Mouse (Mus musculus) heart, adult 18-20 months (tissue): ENCODE measurements at regions not wholly inside any gene's neighbourhood (a gene's known extent, or its start where the extent isn't known, plus 50 kb on each side); places are given as distances from the start of the nearest gene placed in this dataset.

Experiments
- DNase-seq, 2 experiments: peaks; one replicate each; pipeline ENCODE4 v3.0.0; 2021 to 2022; ENCODE audit warnings: mixed read lengths in 1 of 2

DNA sequence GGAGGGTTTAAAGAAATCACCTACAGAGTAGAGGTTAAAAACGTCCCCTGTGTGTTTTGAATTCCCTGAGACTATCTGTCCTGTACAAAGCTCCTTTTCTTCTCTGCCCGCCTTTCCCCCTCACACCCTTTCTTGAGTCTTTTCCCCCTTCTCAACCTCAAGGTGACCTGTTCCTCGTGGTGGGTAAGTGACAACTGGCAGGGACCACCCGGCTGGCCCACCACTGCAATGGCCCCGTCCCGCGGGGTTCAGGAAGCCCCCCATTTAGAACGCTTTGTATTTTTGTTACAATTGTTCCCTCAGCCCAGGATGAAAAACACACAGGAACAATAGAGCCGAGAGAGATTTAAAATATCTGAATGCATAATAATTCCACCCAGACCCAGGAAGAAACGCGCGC, 272.9 kb upstream of the Sox2 start:
- DNase-seq = no peak

DNA sequence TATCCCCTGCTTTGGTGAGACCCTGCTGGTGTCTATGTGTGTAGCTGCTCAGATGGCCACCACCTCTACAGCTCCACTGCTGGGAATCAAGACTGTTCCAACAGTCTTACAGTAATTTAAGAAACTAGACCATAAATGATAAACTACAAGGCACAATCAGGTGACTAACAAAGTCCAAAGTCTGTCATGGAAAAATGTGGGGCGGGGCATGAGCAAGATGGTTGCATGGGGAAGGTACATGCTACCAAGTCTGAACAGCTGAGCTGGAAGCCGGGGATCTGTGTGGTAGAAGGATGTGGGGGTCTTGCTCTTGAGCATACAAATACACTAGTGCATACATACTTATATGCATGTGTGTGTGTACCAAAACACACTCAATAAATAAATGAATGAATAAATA, 278.8 kb upstream of the Sox2 start:
- no peak for DNase-seq

- DNase-seq = no peak
Measured at GRCm38 (mm10) chr3:34338100-34338499, 257.0 kb upstream of the Dnajc19 start.

GRCm38 (mm10) chr3:34333555-34333954, 252.4 kb upstream of the Dnajc19 start:
- no peak for DNase-seq

DNA sequence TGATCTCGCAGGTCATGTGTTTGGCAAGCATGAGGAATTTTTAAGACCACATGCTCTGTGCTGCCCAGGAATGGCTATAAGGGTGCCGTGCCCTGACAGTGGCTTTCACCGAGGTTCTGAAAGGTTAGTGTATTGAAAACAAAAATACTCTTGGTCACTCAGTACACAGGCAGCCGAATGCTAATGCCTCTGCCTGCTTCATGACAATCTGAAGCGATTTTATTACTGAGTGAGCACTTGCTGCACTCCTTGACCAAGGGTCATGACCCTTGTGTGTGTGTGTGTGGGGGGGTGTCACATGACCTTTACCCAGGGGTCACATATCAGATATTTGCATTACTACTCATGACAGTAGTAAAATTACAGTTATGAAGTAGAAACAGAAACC, 250.8 kb upstream of the Dnajc19 start:
- no peak for DNase-seq

DNA sequence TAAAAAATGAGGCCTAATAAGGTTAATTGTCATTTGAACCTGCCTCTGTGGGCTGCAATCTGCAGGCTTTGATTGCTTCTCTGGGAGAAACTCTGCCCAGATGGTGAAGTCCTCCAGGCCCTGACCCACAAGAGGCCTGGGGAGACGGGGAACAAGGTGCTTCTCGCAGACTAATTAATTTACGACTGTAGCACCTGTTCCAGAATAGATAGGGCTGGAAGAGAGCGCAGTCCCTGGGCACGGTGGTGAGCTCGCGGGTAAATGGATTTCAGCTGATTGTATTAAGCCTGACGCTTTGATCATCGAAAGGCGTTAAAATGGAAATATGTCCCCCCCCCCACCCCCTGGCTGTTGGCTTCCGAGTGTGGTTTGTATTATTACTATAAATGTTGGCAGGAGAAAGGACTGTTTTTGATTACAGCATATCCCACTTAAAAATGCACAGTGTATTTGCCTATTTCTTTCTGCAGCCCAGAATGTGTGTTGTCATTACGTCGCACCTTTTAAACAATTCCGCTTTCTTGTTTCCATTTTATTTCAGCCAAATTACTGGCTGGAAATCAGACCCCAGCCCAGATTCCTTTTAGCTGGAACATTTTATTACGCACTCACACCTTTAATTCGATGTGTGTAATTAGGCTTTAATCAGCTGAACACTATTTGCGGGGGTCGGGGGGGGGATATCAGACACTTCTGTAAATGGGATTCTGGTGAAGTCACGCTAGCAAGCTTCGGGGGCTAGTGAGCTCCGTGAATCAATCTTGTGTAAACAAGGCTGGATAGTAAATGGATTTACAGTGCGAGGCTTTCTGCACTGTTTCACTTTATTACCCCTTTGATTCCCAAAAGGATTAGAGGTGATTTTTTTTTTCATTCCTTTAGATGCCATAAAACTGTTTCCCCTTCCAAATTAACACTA, 250.1 kb upstream of the Dnajc19 start:
- DNase-seq = no peak

DNA sequence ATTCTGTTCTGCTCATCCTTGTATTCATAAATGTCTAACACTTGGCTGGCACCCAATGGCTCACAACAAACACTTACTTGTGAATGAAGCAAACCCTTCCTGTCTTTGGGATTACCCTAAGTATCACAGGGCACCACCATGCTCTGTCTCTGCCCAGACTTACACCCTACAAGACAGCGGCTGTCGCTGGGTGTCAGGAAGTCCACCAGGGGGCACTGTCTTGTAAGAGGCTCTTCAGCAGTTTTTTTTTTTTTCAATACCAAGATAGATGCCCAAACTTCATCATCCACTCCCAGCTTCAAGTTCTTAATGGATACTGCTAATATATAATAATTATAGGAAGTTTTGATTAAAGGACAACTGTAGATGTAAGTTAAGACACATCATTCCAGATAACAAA, 247.7 kb upstream of the Dnajc19 start:
- peak in 1 of 2 experiments; percentile 4 for DNase-seq

DNA sequence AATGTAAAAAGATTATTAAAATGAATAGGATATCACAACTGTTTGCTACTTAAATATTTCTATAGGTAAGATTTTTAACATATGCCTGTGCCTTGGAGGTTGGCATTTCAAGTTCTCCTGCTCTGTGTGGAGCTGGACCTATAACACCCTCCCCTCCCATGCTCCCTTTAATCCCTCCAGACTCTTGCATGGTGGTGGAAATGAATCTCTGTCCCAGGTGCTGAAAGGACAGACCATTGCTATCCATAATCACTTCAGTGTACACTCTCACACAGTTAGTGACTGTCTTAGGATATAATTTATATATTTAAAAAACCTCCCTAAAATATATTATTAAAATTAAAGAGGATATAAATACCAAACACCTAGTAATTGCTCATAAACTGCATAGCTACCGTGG, 244.5 kb upstream of the Dnajc19 start:
- DNase-seq = no peak

DNA sequence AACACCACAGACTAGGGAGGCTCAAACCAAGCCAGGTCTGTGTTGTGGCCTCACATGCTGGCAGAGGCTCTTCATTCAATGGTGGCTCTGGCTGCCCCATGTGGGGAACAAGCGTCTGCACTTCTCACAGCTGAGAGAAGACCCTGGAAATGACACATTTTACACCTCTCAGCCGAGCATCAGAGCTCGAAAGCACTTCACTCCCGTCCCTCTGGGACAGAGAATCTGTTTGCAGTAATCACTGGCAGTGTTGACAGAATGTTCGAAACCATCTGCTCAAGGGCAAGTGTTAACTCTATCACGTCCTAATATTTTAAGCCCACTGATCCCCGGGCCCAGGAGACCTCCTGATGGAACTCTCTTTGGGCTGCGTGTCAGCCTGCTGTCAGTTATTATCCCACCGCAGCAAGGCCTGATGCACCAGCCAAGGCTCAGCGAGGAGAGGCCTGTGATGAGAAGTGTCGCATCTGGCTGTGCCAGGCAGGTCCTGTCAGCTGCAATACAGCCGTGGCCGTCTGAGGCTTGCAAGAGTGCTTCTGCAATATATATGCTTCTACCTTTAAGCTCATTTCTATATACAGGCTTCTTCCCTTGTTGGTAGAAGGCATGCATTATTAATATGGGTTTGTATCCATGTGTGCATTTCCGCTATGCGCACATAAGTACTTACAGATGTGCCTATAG, 241.5 kb upstream of the Dnajc19 start:
- no peak for DNase-seq

GRCm38 (mm10) chr3:34314798-34315197, 233.7 kb upstream of the Dnajc19 start:
- no peak for DNase-seq

- DNase-seq = no peak
Measured at GRCm38 (mm10) chr3:34314393-34314792, 233.3 kb upstream of the Dnajc19 start.

DNA sequence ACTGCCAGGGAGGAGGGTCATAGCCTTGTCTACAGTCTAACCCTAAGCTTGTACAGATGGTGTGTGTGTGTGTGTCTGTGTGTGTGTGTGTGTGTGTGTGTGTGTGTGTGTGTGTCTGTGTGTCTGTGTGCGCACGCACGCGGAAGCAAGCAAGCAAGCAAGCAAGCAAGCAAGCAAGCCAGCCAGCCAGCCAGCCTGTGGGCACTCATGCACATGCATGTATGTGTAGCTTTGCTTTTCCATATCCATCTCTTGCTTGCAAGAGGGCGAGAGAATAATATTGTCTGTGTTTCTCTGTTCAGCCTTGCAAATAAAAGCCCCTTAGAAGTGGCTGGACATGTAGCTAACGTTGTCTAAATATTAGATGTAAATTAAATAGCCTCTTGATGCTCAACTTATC, 230.8 kb upstream of the Dnajc19 start:
- DNase-seq = no peak

DNA sequence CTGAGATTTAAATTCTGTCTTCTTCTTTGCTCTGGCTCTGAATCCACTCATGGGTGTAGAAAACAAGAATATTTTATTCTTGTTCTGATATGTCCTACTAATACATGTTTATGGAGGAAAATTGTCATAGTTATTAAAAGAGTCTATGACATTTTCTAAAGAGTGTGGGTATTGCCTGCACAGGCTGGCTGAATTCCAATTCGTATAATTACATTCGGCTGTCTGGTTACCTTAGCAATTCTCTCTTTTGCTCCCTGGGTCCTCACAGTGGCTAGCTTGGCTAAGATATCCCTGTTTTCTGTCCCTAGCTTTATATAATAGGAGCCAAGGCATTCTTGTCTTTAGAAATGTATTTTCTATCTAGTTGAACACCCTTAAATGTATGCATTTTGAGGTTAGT, 218.5 kb upstream of the Dnajc19 start:
- DNase-seq = no peak

- no peak for DNase-seq
Measured at GRCm38 (mm10) chr3:34287836-34288235, 206.7 kb upstream of the Dnajc19 start.

- no peak for DNase-seq
Measured at GRCm38 (mm10) chr3:34270154-34270553, 189.0 kb upstream of the Dnajc19 start.

- no peak for DNase-seq
Measured at GRCm38 (mm10) chr3:34266462-34266861, 185.3 kb upstream of the Dnajc19 start.

GRCm38 (mm10) chr3:34264811-34265210, 183.7 kb upstream of the Dnajc19 start:
- DNase-seq = no peak

DNA sequence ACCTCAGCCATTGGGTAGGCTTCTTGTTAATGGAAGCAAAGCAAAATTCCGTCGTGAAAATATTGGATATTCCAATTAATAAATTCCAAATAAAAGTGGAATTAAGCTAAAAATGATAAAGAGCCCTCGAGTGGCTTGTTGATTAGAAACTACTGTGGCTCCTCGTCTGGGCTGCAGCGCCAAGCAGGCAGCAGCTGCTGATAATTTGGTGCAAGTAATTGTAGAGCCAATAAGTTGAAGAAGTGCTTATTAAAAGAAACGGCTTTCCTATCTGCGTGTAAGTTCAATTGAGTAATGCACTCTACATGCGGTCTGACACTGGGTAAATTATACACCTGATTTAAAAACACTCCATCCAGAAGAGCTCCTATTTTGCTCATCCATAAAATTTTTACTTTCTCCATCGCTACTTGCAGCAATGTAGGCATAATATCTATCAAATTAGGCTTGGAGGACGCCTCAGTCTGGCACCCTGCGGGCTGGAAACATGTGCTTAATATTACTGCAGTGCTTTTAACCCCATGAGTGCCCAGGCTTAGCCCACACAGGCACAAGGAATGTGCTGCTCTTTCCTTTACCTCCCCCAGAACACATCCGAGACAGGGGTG, 171.7 kb upstream of the Dnajc19 start:
- no peak for DNase-seq

GRCm38 (mm10) chr3:34242126-34242525, 161.0 kb upstream of the Dnajc19 start:
- DNase-seq = no peak

DNA sequence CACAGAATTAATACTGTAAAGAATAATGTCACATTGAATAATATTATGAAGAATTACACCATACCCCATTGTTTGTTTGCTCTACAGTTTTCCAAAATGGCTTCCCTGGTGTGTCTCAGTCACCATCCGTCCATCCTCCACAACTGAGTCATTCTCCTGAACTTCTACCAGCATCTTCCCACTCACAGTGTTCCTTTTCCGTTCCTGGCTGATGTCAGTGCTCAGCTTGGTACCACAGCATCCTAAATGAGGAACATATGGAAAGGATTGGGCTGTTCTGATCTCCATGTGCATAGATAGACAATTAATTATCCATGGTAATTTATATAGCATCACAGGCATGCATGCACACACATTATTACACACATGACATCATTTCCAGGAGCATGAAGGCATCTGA, 158.9 kb upstream of the Dnajc19 start:
- DNase-seq = no peak

DNA sequence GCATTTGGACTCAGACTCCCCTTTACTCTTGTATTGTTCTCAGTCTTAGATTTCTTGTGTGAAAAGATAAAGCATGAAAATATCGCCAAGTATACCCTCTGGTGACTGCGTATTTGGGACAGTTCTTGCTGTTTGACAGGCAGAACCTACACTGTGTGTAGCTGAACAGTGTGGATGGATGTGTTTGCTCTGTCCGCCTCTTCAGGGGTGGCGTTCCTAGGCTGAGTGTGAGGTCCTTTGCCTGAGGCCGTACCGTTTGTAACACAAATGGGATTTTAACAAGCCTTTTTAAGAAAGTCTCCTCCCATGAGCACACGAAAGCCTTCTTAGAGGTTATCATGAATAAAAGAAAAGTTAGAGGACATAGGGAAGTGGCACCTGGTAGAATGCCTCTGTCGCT, 153.3 kb upstream of the Dnajc19 start:
- DNase-seq = no peak

DNA sequence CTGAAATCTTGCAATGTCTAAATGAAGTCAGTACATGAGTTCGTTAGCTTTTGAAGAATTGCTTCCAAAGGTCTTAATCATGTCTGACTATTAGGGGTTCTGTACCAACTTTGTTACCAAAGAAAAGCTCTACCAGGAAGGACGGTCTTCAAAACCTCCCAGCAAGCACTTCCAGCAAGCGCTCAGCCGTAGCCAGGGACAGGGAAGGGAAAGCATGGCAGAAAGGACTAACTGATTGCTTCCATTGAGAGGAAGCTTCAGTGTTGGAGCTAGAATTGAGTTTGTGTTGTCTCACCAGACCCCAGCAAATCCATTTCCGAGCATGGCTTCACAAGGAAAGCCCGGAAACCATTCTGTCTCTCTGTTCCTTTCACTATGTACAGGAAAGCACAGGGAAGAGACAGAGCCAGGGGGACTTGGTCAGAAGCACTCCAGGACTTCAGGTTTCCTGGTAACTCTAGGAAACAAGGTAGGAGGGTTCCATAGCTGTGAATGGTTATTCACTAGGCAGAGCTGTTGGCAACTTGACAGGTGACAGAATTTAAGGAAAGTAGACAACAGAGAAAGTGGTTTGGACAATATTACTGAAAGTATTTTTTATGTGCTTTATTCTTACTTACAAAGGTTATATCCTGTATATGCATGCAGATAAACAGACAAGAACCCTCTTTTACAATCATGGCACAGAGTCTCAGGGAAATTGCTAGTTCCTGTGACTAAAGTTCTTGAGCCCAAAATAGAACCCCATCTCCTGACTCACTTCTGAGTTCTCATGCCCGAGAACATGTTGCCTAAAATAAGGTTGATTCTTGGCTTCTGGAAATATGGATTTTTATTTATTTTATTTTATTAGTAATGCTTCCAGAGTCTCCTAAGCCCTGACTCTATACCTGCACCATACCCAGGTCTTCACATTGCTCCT, 151.5 kb upstream of the Dnajc19 start:
- DNase-seq = peak in 1 of 2 experiments; percentile 2
